Mouse (Mus musculus): Measurements from ENCODE around the gene Cpa4.

The Cpa4 gene

DNA sequence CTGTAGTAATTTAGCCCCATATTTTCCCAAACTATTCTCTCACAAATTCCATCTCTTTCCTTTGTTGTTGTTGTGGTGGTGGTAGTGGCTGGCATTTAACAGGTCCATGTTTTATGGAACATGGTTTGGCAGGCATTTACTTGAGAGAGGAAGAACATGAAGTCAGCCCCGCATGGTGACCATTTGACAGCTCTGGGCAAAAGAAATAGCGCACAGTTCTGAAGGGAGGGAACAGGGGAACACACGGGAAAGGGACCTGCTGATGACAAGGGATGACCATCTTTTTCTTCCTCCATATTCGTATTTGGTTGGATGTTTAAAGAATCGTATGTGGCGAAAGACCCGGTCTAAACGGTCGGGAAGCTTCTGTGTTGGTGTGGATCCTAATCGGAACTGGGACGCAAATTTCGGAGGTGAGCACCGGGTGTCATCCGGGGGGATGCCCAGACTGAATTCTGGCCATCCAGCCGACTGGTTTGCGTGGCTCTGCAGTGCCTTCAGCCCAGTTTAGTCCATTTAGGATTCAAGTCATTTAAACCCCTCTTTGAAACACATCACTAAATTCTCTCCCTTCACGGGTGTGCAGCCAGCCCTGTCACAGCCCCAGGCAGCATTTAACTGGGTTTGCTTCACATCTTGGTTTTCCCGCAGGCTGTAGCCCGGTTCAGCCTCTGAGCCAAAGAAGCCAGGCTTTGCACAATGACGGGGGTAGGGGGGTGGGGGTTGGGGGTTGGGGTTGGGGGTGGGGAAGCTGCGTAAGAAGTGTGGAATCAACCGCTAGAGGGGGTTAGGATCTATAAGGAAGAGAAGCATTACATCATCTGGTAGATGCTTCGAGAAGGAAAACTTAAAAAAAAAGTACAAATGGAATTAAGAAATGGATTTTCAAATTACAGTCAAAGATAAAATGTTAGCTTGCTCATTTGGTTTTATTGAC lies 16.3 kb upstream of the Cpa4 start:
- no peak for DNase-seq (ENCODE audit: low read depth)

DNA sequence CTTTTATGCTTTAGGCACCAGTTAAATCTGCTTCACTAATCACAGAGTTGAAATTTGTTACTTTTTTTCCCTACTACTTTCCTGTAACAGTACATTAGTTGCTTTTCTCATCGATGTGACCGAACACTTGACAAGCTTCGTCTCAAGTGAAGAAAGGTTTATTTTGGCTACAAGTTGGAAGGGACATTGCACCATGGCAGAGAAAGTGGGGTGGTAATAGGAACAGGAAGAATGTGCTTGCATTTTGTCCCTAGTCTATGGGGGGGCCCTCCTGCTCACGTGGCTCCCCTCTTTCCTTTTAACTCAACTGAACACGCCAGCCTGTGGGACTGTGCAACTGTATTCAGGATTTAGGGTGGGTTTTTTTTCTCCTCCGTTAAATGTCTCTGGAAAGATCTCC lies 15.5 kb upstream of the Cpa4 start:
- DNase-seq (ENCODE audit: low read depth) = no peak

DNA sequence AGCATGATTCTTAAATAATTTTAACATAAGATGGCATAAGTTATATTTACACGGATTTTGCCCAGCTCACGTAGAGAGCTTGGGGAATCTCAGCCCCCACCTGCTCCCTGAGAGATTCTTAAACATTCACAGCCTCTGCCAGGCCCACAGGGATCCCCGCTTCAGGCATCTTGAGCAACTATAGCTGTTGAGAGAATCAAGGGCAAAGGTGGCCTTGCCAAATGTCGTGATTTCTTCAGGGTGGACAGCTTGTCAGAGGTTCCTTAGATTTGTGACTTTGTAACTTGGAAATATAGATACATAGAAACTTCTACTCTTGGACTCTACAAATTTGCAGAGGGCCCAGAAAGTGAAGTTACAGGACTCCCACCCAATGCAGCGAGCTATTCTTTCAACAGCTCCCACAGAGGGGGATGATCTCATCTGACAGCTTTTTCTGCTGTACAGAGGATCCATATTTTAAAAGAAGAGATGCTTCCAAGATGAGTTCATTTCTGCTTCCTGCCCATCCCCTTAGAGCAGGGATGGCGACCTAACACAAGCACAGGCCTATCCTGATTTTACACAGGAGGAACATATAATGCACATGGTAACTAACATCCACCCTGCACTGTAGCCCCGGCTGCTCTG lies 14.7 kb upstream of the Cpa4 start:
- DNase-seq (ENCODE audit: low read depth) = peak; percentile 62

DNA sequence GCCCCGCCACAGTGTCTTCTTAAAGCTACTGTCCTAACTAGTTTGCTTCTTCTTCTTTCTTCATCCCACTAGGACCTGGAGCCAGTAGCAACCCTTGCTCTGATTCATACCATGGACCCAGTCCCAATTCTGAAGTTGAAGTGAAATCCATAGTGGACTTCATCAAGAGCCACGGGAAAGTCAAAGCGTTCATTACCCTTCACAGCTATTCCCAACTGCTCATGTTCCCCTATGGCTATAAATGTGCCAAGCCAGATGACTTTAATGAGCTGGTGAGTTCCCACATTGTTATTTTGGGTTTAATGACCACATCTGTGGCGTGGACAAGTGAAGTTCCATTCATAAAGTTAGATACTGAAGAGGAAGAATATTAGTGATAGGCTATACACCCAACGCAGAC lies 14.1 kb upstream of the Cpa4 start:
- peak; percentile 28 for DNase-seq (ENCODE audit: low read depth)

DNA sequence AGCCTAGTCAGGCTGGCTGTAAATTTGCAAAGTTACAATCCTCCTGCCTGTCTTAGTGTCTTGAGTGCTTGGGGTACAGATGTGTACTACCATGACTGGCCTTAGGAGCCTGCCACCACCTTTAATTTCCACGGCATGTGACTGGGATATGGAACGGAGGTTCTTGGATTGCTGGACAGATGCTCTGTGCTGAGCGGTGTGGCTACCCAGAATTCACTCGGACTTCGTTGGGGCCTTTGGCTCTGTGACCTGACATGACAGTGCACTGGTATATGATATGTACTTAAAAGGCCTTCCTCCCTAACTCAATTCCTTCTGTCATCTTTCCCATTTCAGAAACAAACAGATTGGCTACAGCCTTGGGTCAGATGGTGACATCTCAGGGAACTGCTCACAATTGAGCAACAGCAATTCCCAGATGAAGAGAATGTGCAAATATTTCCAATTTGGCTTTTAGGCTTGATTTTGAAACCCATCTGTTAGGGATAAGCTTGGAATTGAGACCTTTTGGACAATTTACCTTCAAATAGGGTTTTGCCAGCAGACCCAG lies 13.5 kb upstream of the Cpa4 start:
- peak; percentile 22 for DNase-seq (ENCODE audit: low read depth)

DNA sequence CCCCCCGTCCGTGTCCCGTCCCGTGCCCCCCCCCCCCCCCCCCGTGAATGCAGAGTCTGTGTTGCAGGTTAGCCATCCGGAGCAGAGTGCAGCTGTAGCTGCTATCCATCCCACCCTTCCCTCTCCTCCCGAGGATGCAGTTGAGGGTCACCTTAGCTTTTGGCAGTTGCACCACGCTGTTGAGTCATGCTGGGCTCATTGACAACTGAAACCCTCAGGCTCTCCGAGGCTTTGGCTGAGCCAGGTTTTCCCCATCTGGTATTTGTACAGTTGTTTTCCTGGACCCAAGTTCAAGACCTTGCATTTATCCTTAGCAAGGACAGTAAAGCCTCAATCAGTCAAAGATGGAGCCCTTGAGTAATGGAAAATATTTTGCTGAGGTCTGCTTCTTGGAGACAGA lies 12.1 kb upstream of the Cpa4 start:
- peak; percentile 95 for DNase-seq (ENCODE audit: low read depth)

DNA sequence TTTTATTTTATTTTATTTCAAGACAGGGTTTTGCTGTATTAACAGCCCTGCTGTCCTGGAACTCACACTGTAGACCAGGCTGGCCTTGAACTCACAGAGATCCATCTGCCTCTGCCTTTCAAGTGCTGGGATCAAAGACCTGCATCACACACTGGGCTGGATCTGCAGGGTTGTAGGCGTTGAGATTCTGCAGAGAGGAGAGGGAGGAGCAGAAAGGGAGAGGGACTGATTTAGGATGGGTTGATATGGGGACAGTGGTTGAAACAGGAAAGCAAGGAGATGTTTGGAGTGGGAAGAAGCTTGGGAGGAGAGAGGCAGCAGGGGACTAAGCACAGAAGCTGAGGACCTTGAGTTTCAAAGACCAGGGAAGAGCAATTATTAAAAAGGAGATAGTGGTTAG lies 8.4 kb upstream of the Cpa4 start:
- no peak for DNase-seq (ENCODE audit: low read depth)

DNA sequence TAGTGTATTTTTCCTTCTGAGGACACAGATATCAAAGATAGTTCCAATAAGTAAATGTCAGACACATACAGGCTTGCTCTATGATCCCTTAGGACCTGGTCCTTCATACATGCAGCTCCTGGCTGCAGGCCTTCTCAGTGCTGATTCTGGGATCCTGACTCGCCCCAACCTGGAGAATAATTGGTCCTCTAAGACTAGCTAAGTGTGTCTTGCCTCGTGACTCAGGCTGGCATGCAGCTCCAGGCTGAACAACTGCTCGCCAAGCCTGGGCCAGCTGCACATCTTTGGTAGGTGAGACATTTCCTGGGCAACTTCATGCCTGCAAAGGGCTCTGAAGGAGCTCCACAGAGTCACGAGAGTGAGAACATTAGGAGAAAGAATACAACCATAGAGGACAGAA lies 6.0 kb upstream of the Cpa4 start:
- peak; percentile 57 for DNase-seq (ENCODE audit: low read depth)

DNA sequence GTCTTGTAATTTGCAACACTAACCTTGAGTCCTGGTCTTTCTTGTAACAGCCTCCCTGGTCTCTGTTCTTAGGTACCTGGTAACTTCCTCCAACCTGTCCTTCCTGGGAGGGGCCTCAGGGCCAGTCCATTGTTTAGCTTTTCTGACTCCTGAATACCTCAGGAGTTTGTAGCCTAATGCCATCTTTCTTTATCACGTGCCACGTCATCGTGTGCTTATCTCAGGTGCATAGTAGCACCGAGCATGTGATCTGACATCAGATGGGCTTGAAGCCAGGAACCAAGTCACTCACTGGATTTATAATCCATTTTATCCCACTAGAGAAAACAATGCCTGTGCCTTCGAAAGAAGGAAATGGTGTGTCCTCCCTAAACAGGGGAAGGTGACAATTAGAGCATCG lies 4.6 kb upstream of the Cpa4 start:
- DNase-seq (ENCODE audit: low read depth) = no peak

DNA sequence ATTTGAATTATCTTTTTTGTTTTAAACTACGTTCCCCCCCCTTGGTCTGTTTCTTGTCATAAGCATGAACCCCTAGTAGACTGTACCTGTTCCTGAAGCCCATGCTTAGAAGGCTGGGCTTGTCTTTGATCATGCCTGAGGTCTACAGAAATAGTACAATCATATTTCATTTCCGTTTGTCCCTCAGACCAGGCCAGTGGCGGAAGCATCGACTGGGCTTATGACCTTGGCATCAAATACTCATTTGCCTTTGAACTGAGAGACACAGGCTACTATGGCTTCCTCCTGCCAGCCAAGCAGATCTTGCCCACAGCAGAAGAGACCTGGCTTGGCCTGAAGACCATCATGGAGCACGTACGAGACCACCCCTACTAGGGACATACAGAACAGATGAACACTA lies 4.1 kb upstream of the Cpa4 start:
- no peak for DNase-seq (ENCODE audit: low read depth)

DNA sequence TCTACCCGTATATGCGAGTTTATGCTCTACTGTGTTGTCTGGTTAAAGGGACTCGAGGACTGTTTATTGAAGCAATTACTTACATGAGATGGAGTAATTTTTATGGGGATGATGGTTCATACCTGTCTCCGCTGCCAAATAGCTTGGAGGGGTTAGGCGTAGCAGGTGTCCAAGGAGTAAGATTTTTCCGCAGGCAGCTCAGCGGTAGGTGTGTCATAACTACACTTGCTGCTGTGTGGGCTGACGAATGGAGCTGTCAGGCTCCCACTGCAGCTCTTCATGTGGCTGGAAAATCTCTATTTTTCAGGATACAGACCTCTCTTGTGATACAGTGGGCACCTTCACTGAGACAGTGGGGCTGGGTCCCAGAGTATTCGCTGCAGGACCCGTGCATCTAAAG lies 1.2 kb downstream of the Cpa4 start:
- DNase-seq (ENCODE audit: low read depth) = no peak

DNA sequence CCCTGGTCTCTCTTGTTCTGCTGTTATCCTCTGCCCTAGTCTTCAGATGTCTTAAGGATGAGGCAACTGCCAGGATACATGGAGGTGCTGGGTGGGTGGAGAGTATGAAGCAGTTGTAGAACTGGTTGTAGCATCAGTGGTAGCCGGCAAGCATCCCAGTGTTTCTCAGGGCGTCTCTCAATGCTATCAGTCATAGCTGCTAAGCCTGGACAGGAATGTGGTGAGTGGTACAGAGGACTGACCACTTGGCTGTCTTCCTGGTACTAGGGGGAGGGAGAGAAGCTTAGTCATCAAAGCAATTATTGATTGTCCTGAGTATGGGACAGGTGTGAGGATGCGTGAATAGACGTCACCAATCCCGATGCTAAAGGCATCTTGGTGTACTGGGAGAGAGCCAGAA lies 1.8 kb downstream of the Cpa4 start:
- peak; percentile 69 for DNase-seq (ENCODE audit: low read depth)

DNA sequence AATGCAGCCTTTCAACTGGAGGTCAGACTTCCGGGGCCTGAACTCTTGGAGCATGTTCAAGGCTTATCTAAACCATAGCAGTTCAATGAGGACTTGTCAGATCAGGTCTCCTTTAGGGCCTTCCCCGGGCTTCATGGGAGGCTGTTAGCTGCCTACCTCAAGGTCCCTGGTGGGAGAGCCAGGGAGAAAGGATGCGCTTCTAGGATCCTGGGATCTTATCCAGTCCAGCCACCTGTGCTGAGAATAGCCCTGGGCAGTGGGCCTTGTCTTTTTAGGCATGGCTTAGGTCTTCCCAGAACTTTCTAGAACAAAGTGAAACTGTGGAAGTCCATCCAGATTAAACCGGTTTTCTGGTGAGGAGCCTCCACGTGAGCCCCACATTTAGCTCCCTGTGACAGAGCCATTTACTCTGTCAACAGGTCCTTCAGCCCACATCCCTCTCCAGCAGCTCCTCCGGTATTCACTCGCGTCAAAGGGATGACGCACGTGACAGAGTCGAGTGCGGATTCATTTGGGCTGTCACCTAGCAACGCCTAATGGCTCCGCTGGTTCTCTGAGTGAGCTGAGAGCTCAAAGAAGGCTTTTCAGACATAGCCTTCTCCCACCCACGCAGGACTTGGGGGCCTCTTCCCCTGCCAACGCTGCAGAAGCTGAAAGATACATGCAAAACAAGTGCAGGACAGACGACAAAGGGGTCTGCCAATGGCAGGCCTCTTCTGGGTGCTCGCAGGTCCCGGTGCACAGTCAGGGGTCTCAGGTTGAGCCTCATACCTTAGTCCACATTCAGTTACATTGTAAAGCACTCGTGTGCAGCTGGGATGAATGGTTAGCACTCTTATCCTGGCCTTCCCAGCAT lies 4.5 kb downstream of the Cpa4 start:
- no peak for DNase-seq (ENCODE audit: low read depth)

DNA sequence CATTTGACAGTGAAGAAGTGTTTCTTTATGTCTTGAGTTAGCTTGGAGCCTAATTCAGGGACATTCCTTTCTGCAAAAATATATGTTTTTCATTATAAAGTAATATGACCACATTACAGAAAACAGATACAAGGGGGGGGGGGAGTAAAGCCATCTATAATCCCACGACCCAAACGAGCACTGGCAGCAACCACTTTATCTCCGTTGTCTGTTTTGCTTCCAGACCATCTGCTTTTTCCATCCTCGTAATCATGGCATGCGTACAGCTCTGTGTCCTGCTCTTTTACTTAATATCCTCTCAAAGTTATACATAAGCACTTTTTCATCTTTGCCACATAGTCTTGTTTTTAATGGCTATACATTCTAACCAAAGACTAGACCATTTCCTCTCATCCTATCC lies 5.2 kb downstream of the Cpa4 start:
- no peak for DNase-seq (ENCODE audit: low read depth)

DNA sequence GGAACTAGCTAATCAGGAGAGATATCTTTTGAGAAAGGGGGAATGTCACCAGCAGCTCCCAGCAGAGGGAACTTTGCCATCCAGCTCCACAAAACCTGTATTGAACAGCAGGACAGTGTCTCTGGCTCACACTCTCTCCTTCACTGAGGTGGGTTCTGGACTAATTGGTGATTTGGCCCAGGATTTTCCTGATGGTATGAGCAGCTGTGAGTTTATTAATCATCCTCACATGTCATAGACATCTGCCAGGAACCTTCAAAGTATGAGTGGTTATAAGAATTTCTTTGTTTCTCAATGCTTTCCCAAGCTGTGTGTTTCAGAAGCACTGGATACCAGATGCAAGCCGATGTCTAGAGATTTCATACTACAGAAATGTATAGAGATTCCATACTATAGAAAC lies 6.8 kb downstream of the Cpa4 start:
- DNase-seq (ENCODE audit: low read depth) = no peak

DNA sequence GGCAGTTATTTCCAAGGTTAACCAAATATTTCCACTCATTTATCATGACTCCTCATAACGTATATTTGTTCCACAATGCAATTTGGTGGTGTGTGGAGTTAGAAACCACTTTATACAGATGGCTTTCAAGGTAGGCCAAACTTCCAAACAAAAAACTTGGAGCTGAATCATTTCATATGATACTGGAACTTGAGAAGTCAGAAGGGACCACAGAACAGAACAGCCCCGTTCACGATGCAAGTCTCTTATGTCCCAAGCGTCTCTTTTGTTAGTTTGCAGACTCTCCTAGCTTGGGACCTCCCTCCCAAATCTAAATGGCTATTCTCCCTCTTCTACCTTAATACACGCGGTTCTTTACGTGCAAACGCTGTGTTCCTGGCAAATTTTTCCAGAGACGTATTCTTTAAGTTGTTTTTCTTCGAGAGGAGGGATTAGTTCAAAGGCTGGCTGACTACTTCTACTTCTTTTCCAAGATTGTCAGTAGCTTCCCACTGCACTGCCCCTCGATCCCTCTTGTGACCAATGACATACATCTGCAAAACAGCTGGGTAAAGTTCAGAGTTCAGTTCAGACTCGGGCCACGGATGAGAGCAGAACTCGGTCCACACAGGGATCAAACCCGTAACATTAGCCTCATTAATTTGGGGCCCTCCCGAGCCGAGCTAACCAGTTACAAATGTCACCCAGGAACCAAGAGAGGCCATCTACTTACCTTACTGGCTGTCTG lies 8.5 kb downstream of the Cpa4 start:
- DNase-seq (ENCODE audit: low read depth) = no peak

DNA sequence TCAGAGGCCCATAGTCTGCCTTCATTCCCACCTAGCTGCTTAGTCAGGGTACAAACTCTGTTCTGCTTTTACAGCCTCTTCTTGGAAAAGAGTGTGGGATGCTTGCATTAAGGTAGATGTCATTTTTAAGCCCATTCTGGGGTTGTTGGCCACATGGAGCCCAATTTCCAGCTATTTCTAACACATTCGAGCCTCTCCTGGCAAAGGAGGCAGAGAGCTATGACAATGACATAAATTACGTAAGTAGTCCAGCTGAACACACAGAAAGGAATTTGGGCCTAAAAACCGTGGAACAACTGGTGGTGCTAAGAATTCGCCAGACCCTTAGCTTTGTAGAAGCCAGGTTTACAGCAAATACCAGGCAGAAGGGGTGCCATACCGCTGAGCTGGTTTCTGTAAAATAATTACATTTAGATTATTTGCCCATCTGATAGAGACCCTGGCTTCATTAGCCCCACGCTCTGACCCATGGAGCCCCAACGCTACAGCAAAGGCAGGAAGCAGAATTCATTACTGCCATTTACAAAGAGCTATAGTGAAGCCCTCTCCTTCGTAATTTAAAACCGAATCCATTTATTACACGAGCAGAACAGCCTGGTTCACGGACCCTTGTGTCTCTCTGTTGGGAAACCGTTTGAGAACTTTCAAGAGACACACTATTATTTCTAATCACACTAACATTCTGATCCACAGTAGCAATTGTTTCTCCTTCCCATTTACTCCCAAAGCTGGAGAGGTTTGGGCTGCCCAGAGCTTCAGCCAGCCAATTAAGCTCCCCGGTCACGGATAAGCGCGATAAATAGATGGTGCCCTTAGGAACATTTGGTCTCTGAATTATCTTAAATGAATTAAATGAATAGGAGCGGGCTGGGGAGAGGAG lies 12.0 kb downstream of the Cpa4 start:
- DNase-seq (ENCODE audit: low read depth) = no peak

DNA sequence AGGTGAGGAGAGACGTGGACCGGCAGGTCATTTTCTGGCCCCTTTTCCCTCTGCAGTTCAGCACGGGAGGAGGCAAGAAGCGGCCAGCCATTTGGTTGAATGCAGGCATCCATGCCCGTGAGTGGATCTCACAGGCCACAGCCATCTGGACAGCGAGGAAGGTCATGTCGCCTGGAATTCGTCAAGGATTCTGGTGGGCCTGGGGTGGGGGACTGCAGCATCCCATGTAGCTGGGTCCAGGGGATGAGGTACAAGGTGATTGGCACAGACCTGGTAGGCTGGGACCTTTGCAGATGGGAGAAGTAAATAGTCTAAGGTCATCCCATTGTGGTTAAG lies 12.6 kb downstream of the Cpa4 start:
- no peak for DNase-seq (ENCODE audit: low read depth)

DNA sequence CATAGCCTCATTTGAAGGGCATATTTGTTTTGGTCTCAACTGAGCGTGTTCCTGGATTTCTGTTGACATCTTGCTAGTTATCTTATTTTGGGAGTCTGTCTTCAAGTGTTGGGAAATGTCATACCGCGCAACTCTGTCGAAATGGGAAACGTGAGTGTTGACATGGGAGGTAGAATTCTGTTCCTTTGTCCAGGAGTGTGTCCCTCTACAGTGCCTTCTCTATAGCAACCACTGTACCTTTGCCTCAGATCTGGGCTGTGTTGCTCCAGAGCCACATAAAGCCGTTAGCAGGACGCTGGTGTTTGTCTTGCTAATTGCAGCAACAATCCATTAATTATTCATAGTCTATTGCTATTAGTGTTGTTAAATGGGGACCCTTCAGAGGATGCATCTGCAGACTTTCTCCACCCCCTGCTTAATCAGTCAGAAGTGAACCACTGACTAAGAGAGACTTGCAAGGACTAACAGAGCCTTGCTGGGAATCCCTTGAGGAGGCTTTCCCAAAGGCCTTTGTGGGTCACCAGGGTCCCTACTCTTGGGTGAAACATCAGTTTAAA lies 18.8 kb downstream of the Cpa4 start:
- DNase-seq (ENCODE audit: low read depth) = no peak

DNA sequence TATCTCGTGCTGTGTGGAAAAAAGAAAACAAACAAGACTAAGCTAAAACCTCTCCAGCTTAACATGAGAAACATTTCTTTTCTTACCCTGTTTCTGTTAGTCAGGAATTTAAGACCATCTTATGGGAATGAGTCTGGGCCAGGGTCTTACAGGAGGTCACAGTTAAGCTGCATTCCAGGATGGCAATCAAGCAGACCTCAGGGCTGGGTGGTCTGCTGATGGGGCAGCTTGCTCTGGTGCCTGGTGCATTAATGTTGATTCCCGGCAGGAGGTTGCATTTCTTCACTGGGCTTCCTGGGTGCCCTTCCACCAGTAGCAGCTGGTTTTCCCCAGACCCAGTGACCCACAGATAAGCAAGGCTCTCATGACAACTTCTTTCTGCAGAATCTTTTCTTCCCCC lies 21.6 kb downstream of the Cpa4 start:
- DNase-seq (ENCODE audit: low read depth) = no peak
